Mouse (Mus musculus): ENCODE measurements at regions not wholly inside any gene's neighbourhood (a gene's known extent, or its start where the extent isn't known, plus 50 kb on each side); places are given as distances from the start of the nearest gene placed in this dataset.

DNA sequence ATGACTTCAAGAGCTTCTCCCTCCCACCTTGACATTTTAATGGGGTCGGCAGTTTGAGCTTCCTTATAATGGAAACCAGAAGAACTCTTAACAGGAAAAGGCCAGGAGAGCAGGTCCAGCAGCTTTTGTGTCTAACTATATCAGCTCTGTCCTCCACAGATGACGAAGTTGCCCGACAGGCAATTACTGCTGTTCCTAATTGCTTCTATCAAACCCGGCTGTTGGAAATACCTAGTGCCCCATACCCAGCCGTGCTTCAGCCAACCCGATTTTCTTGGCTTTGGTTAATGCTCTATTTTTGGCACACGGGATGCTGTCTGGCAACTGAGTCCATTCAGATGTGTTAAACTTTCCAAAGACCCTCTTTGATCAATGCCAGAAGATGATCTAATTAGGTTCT is 125.8 kb upstream of the Spdl1 start:
- H3K36me3 ChIP-seq (replicated peaks; ENCODE audit: insufficient read depth, low read length) = no peaks in the 10 kb centered on the region
- no peak overlapping the region for H3K4me2 ChIP-seq (ENCODE audit: low read depth, low read length)
- no peaks in the 10 kb centered on the region for H3K9me3 ChIP-seq (ENCODE audit: low read length)
- no peak overlapping the region for H3K27ac ChIP-seq (ENCODE audit: low read depth)
- no peak overlapping the region for H3K4me3 ChIP-seq (ENCODE audit: low read depth, low read length)
- TF ChIP-seq CTCF (IDR thresholded peaks at IDR 0.05; ENCODE audit: low read depth) (no peak), EP300 (IDR thresholded peaks at IDR 0.05; ENCODE audit: low read depth) (no peak)
- no peaks in the 10 kb centered on the region for H3K27me3 ChIP-seq (ENCODE audit: insufficient read depth, low read length)
- no peaks in the 10 kb centered on the region for H3K4me1 ChIP-seq (ENCODE audit: insufficient read depth)
- DNase-seq (no peak), ATAC-seq (no peak)
- no peak overlapping the region for H3K9ac ChIP-seq (replicated peaks)
- 72% methylated on average over 7 of the region's 7 CpGs for WGBS (ENCODE audit: insufficient replicate concordance)

DNA sequence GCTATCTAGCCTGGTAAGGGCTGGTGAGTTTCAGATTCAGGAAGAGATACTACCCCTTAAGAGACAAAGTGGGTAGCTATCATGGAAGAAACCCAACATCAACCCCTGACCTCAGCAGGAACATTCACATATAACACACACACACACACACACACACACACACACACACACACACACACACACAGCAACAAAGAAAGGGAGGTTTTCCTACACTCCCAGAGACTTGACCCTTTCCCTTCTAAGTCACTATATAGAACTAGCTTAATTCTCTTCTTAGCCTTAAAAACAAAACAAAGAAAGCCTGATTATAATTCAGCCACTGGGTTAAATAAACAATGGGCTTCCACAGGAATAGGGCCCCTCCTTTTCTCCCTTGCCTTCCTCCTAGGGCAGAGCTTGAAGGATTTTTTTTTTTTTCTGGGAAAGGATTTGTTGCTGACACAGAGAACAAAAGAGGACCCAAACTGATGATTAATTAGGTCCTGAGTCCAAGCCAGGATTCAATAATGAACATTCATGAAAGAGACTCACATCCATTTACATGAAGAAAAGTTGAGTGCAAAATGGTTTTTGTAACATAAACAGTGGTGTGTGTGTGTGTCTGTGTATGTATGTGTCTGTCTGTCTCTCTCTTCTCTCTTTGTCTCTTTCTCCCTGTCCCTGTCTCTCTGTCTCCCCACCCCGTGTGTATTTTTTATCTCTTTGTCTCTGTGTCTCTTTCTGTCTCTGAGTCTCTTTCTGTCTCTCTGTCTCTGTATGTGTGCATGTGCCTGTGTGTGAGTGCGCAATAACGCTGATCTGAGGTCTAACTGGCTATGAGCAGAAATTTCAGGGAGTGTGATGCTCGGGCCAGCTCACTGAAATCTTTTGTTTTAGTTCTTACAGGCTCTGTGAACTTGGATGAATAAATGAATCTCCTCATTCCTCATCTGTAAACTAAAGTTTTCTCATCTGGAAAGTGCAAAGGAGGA is 108.3 kb upstream of the Spdl1 start:
- no peak for TF ChIP-seq CTCF (IDR thresholded peaks at IDR 0.05; ENCODE audit: low read depth)
- TF ChIP-seq EP300 (IDR thresholded peaks at IDR 0.05; ENCODE audit: low read depth) = no peak
- Histone ChIP-seq H3K27ac (ENCODE audit: low read depth) (no peak overlapping the region), H3K9ac (replicated peaks) (no peak overlapping the region), H3K27me3 (ENCODE audit: insufficient read depth, low read length) (no peaks in the 10 kb centered on the region), H3K4me1 (ENCODE audit: insufficient read depth) (no peaks in the 10 kb centered on the region), H3K4me2 (ENCODE audit: low read depth, low read length) (no peak overlapping the region), H3K9me3 (ENCODE audit: low read length) (no peaks in the 10 kb centered on the region), H3K36me3 (replicated peaks; ENCODE audit: insufficient read depth, low read length) (no peaks in the 10 kb centered on the region), H3K4me3 (ENCODE audit: low read depth, low read length) (no peak overlapping the region)
- DNase-seq (no peak), ATAC-seq (no peak)
- 73% methylated on average over 4 of the region's 4 CpGs for WGBS (ENCODE audit: insufficient replicate concordance)

DNA sequence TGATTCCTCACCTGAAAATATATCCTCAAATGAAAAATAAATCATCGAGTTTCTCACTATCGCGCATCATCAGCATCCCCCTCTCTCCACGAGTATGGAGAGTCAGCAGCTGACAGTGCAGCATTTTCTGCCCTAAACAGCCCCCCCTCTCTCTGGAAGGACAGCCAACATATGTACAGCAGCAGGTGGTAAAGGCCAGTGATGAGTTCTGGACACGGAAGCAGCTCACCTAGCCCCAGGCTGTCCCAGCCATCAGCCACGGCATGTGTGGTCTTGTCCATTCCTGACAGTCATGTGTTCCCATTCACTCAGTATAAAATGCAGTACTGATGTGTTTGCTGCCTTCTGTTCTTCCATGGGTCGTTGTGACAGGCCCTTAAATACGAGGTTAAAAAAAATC is 106.7 kb upstream of the Spdl1 start:
- no peaks in the 10 kb centered on the region for H3K9me3 ChIP-seq (ENCODE audit: low read length)
- no peak overlapping the region for H3K27ac ChIP-seq (ENCODE audit: low read depth)
- H3K27me3 ChIP-seq (ENCODE audit: insufficient read depth, low read length) = no peaks in the 10 kb centered on the region
- H3K4me1 ChIP-seq (ENCODE audit: insufficient read depth) = no peaks in the 10 kb centered on the region
- TF ChIP-seq CTCF (IDR thresholded peaks at IDR 0.05; ENCODE audit: low read depth) = no peak
- no peak for TF ChIP-seq EP300 (IDR thresholded peaks at IDR 0.05; ENCODE audit: low read depth)
- H3K4me2 ChIP-seq (ENCODE audit: low read depth, low read length) = no peak overlapping the region
- ATAC-seq (no peak), DNase-seq (no peak)
- WGBS (ENCODE audit: insufficient replicate concordance) = 75% methylated on average over 8 of the region's 8 CpGs
- H3K9ac ChIP-seq (replicated peaks) = no peak overlapping the region
- H3K36me3 ChIP-seq (replicated peaks; ENCODE audit: insufficient read depth, low read length) = no peaks in the 10 kb centered on the region
- no peak overlapping the region for H3K4me3 ChIP-seq (ENCODE audit: low read depth, low read length)

DNA sequence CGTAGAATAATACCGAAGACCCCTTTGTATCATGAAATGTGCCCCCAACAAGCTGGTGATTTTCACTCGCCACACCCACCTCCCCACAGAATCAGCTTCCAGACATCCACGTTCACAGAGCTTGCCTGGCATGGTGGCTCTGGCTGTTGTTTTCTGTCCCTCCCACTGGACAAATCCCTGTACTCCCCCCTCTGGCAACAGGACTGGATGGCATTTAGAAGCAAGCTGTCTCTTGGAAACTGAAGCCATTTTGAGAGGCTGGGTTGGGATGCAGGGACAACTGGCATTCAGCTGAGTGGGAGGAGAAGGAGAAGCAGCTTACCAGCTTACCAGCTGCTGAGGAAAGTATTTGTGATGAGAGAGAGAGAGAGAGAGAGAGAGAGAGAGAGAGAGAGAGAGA is 105.6 kb upstream of the Spdl1 start:
- Histone ChIP-seq H3K27ac (ENCODE audit: low read depth) (no peak overlapping the region), H3K9me3 (ENCODE audit: low read length) (no peaks in the 10 kb centered on the region), H3K9ac (replicated peaks) (no peak overlapping the region), H3K27me3 (ENCODE audit: insufficient read depth, low read length) (no peaks in the 10 kb centered on the region), H3K4me1 (ENCODE audit: insufficient read depth) (no peaks in the 10 kb centered on the region), H3K4me2 (ENCODE audit: low read depth, low read length) (no peak overlapping the region), H3K4me3 (ENCODE audit: low read depth, low read length) (no peak overlapping the region), H3K36me3 (replicated peaks; ENCODE audit: insufficient read depth, low read length) (no peaks in the 10 kb centered on the region)
- no peak for ATAC-seq
- WGBS (ENCODE audit: insufficient replicate concordance) = 81% methylated on average over 4 of the region's 4 CpGs
- TF ChIP-seq EP300 (IDR thresholded peaks at IDR 0.05; ENCODE audit: low read depth) (no peak), CTCF (IDR thresholded peaks at IDR 0.05; ENCODE audit: low read depth) (no peak)
- no peak for DNase-seq

DNA sequence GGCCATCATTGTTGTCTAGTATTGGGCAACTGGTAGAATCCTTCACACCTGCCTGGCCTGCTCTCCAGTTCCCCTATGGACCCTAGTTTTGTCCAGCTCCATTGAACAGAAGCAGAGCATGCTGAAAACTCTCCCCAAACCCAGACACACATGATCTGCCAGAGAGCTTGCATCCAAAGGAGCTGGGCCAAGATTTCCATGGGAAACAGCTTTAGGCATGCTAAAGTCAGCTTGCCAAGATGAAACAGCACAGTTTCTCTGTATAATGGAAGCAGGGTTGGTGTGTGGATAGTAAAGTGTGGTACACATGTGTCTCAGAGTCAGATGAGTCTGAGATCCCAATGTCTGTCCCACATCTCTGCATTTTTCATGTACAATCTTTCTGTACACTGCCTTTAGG is 98.8 kb upstream of the Spdl1 start:
- no peak overlapping the region for H3K4me2 ChIP-seq (ENCODE audit: low read depth, low read length)
- H3K4me3 ChIP-seq (ENCODE audit: low read depth, low read length) = no peak overlapping the region
- no peak for ATAC-seq
- H3K27ac ChIP-seq (ENCODE audit: low read depth) = no peak overlapping the region
- no peak overlapping the region for H3K9ac ChIP-seq (replicated peaks)
- no peaks in the 10 kb centered on the region for H3K27me3 ChIP-seq (ENCODE audit: insufficient read depth, low read length)
- TF ChIP-seq EP300 (IDR thresholded peaks at IDR 0.05; ENCODE audit: low read depth) (no peak), CTCF (IDR thresholded peaks at IDR 0.05; ENCODE audit: low read depth) (no peak)
- DNase-seq = no peak
- H3K9me3 ChIP-seq (ENCODE audit: low read length) = no peaks in the 10 kb centered on the region
- no peaks in the 10 kb centered on the region for H3K4me1 ChIP-seq (ENCODE audit: insufficient read depth)
- no peaks in the 10 kb centered on the region for H3K36me3 ChIP-seq (replicated peaks; ENCODE audit: insufficient read depth, low read length)

DNA sequence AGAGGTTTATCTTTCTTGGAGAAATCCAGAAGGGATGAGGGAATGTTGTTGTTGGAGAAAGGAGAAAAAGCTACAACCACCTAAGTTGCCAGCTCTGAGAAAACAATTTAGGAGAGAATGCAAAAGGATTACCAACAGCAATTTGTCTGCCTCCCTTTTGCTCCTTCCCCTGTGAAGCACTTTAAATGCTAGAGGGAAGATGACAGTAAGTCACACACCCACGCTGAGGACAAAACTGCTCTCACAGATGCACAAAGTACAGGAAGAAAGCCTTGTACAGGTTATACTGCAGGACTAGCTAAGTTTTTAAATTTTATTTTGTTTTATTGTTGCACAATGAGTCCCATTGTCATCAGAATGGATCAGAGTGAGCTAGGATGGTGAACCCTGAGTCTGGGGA is 83.7 kb upstream of the Spdl1 start:
- Histone ChIP-seq H3K4me1 (ENCODE audit: insufficient read depth) (no peaks in the 10 kb centered on the region), H3K36me3 (replicated peaks; ENCODE audit: insufficient read depth, low read length) (no peaks in the 10 kb centered on the region), H3K4me2 (ENCODE audit: low read depth, low read length) (no peak overlapping the region), H3K27ac (ENCODE audit: low read depth) (no peak overlapping the region), H3K27me3 (ENCODE audit: insufficient read depth, low read length) (no peaks in the 10 kb centered on the region), H3K4me3 (ENCODE audit: low read depth, low read length) (no peak overlapping the region), H3K9me3 (ENCODE audit: low read length) (peaks cover 3% of the 10 kb centered on the region), H3K9ac (replicated peaks) (no peak overlapping the region)
- no peak for ATAC-seq
- 47% methylated on average over 1 of the region's 1 CpGs for WGBS (ENCODE audit: insufficient replicate concordance)
- no peak for TF ChIP-seq EP300 (IDR thresholded peaks at IDR 0.05; ENCODE audit: low read depth)
- DNase-seq = no peak
